Mouse (Mus musculus): Measurements from ENCODE around the gene Ptpn22.

DNA sequence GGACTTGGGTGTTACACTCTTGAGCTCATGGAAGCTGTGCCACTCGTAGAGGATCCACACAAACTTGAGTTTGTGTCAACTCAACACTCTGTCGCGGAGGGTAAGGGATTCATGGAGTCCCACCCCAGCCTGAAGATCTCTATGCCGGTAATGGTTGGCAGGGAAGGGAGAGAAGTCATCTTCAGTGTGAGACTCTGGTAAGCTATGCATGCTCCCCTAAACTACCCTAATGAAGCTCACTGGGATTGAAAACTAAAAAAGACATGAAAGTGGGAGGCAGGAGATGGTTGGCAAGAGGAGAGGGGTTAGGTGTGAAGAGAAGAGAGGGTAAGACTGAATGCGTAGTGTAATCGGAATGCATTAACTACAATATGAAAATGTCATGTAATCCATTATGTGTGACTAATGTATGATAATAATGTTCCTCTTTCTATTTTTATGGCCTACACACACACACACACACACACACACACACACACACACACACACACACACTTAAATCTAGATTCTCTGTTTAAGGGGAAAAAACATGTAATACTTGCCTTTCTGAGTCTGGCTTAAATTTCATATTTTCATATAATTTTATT, 1.5 kb upstream of the Ptpn22 start:
- no peak for TF ChIP-seq CTCF (IDR thresholded peaks at IDR 0.05; ENCODE audit: control insufficient read depth, insufficient read depth, insufficient replicate concordance, low read depth, low read length)
- no peak for TF ChIP-seq POLR2A (IDR thresholded peaks at IDR 0.05; ENCODE audit: control insufficient read depth, low read depth, low read length)

All from testis, adult 2 months (tissue).